Mouse (Mus musculus): ENCODE results near the gene Tbc1d20. TPM values are rescaled to one million over a fixed set of nuclear protein-coding genes. Genes with fewer than 3 reads are reported as not detected.
"Not testable (repeated sequence)": the region's sequence is repeated elsewhere in the genome, so short reads cannot be mapped to it uniquely, and the experiment has no call there.

The Tbc1d20 gene
- polyA plus RNA-seq, 1 experiment from 2014 or later = 25.7 TPM

DNA sequence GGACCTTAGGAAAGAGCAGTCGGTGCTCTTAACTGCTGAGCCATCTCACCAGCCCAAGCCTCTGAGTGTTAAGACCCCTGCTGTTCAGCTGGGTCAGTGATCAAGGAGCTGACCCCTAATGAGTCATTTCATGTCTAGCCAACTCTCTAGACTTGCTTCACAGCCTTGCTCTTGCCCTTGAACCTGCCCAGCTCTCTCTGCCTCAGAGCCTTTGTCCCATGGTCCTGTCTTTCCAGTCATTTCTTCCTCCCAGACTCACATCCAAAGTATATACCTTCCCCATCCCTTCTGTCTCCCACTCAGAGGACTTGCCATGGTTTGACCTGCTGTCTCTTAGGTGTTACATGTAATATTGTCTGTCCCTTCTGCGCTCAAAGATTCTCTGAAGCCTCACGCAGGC is 63.6 kb downstream of the Tbc1d20 start:
- H3K9ac ChIP-seq (ENCODE audit: low read depth, low read length) = no peak overlapping the region
- no peaks in the 10 kb centered on the region for H3K9me3 ChIP-seq (replicated peaks; ENCODE audit: control insufficient read depth, low read length)
- H3K36me3 ChIP-seq (ENCODE audit: control insufficient read depth, insufficient read depth, low read length) = no peaks in the 10 kb centered on the region
- no peak overlapping the region for H3K4me2 ChIP-seq
- H3K27me3 ChIP-seq (ENCODE audit: control insufficient read depth, insufficient read depth, low read length) = no peaks in the 10 kb centered on the region
- H3K27ac ChIP-seq (ENCODE audit: low read depth, low read length) = no peak overlapping the region
- ATAC-seq (replicated peaks; ENCODE audit: insufficient number of reproducible peaks, low FRiP score, low TSS enrichment) = no peak
- peaks cover 12% of the 10 kb centered on the region for H3K4me1 ChIP-seq (ENCODE audit: control insufficient read depth, insufficient read depth, low read length)
- 77% methylated on average over 3 of the region's 3 CpGs for WGBS (ENCODE audit: insufficient replicate concordance)
- no peak overlapping the region for H3K4me3 ChIP-seq (ENCODE audit: low read depth, low read length)

GRCm38 (mm10) chr2:152358977-152359376 is 65.3 kb downstream of the Tbc1d20 start:
- H3K9me3 ChIP-seq (replicated peaks; ENCODE audit: control insufficient read depth, low read length); H3K9ac ChIP-seq (ENCODE audit: low read depth, low read length); H3K4me2 ChIP-seq; H3K4me3 ChIP-seq (ENCODE audit: low read depth, low read length); H3K27ac ChIP-seq (ENCODE audit: low read depth, low read length); H3K36me3 ChIP-seq (ENCODE audit: control insufficient read depth, insufficient read depth, low read length); H3K27me3 ChIP-seq (ENCODE audit: control insufficient read depth, insufficient read depth, low read length); ATAC-seq (replicated peaks; ENCODE audit: insufficient number of reproducible peaks, low FRiP score, low TSS enrichment): not testable (repeated sequence)
- H3K4me1 ChIP-seq (ENCODE audit: control insufficient read depth, insufficient read depth, low read length) = peaks cover 17% of the 10 kb centered on the region
- 75% methylated on average over 5 of the region's 5 CpGs for WGBS (ENCODE audit: insufficient replicate concordance)

DNA sequence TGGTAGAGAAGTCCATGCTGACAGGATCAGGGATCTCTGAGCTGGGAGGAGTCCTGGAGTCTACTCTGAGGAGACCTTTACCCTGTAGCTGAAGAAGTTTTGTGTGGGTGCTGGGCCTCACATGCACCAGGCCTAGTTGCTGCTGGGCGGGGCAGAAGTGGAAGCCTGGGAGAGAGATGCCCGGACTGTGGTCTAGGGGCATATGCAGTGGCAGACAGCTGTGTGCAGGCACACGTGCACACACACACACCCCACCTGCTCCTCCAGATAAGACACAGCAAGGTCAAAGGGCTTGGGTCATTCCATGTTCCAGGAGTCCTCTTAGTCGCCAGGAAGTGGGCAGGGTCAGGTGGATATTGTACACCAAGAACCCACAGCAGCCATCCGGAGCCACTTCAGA is 66.0 kb downstream of the Tbc1d20 start:
- Histone ChIP-seq H3K4me1 (ENCODE audit: control insufficient read depth, insufficient read depth, low read length) (peaks cover 17% of the 10 kb centered on the region), H3K9me3 (replicated peaks; ENCODE audit: control insufficient read depth, low read length) (no peaks in the 10 kb centered on the region), H3K4me2 (no peak overlapping the region; the same call in 1 of the 2 replicates), H3K27me3 (ENCODE audit: control insufficient read depth, insufficient read depth, low read length) (no peaks in the 10 kb centered on the region), H3K9ac (ENCODE audit: low read depth, low read length) (0 out of 2 replicates have a peak overlapping the region, but pooled peaks have one; percentile 22), H3K36me3 (ENCODE audit: control insufficient read depth, insufficient read depth, low read length) (no peaks in the 10 kb centered on the region), H3K4me3 (ENCODE audit: low read depth, low read length) (no peak overlapping the region), H3K27ac (ENCODE audit: low read depth, low read length) (0 out of 2 replicates have a peak overlapping the region, but pooled peaks have one; percentile 29)
- WGBS (ENCODE audit: insufficient replicate concordance) = 53% methylated on average over 5 of the region's 5 CpGs
- peak; percentile 50; the same call in 1 of the 2 replicates for ATAC-seq (replicated peaks; ENCODE audit: insufficient number of reproducible peaks, low FRiP score, low TSS enrichment)

DNA sequence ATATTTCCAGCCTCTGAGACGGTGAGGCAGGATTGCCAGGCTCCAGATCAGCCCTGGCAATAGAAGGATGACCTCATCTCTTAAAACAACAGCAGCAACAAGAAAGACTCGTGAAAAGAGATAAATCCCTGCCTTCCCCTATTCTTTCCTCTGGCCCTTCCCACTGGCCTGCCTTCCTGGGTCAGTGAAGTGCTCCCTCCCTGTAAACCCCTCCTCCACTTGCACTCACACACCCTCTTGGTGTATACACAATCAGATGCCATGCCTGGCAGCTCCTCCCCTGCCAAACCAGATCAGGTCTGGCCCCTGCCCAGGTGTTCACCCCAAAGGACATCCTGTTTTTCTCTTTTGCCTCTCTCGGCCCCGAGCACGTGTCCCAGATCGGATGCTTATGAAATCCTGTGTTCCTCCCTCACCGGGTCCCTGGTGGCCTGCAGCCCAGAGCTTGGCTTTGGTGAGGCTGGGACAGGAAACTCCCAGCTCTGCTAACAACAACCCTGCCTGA is 66.7 kb downstream of the Tbc1d20 start:
- Histone ChIP-seq H3K27ac (ENCODE audit: low read depth, low read length) (no peak overlapping the region), H3K27me3 (ENCODE audit: control insufficient read depth, insufficient read depth, low read length) (no peaks in the 10 kb centered on the region), H3K4me2 (no peak overlapping the region), H3K4me3 (ENCODE audit: low read depth, low read length) (no peak overlapping the region), H3K36me3 (ENCODE audit: control insufficient read depth, insufficient read depth, low read length) (no peaks in the 10 kb centered on the region), H3K4me1 (ENCODE audit: control insufficient read depth, insufficient read depth, low read length) (peaks cover 17% of the 10 kb centered on the region), H3K9ac (ENCODE audit: low read depth, low read length) (0 out of 2 replicates have a peak overlapping the region, but pooled peaks have one; percentile 22), H3K9me3 (replicated peaks; ENCODE audit: control insufficient read depth, low read length) (no peaks in the 10 kb centered on the region)
- WGBS (ENCODE audit: insufficient replicate concordance) = 39% methylated on average over 7 of the region's 7 CpGs
- ATAC-seq (replicated peaks; ENCODE audit: insufficient number of reproducible peaks, low FRiP score, low TSS enrichment) = no peak

GRCm38 (mm10) chr2:152361193-152361592 is 67.6 kb downstream of the Tbc1d20 start:
- 87% methylated on average over 8 of the region's 8 CpGs for WGBS (ENCODE audit: insufficient replicate concordance)
- no peak overlapping the region for H3K4me2 ChIP-seq
- no peaks in the 10 kb centered on the region for H3K27me3 ChIP-seq (ENCODE audit: control insufficient read depth, insufficient read depth, low read length)
- H3K36me3 ChIP-seq (ENCODE audit: control insufficient read depth, insufficient read depth, low read length) = no peaks in the 10 kb centered on the region
- no peak overlapping the region for H3K4me3 ChIP-seq (ENCODE audit: low read depth, low read length)
- no peak overlapping the region for H3K27ac ChIP-seq (ENCODE audit: low read depth, low read length)
- no peak for ATAC-seq (replicated peaks; ENCODE audit: insufficient number of reproducible peaks, low FRiP score, low TSS enrichment)
- no peaks in the 10 kb centered on the region for H3K9me3 ChIP-seq (replicated peaks; ENCODE audit: control insufficient read depth, low read length)
- H3K4me1 ChIP-seq (ENCODE audit: control insufficient read depth, insufficient read depth, low read length) = peaks cover 17% of the 10 kb centered on the region
- no peak overlapping the region for H3K9ac ChIP-seq (ENCODE audit: low read depth, low read length)

Other genes starting within 250 kb of the Tbc1d20 start
- gene Scrt2, start 212.3 kb upstream of the Tbc1d20 start, polyA plus RNA-seq (2014; fragmentation: Nextera tagmentation; extraction: Ambion mirVana) = 0.06 and 0.11 TPM in 2 replicates
- 8.1 and 8.8 TPM in 2 replicates for gene Srxn1, start 188.3 kb upstream of the Tbc1d20 start, polyA plus RNA-seq (2014; fragmentation: Nextera tagmentation; extraction: Ambion mirVana)
- 3.2 and 3.3 TPM in 2 replicates for gene Tcf15, start 150.3 kb upstream of the Tbc1d20 start, polyA plus RNA-seq (2014; fragmentation: Nextera tagmentation; extraction: Ambion mirVana)
- 38.7 and 90.5 TPM in 2 replicates for gene Csnk2a1, start 67.0 kb upstream of the Tbc1d20 start, polyA plus RNA-seq (2014; fragmentation: Nextera tagmentation; extraction: Ambion mirVana)
- gene Rbck1, start 38.8 kb downstream of the Tbc1d20 start, polyA plus RNA-seq (2014; fragmentation: Nextera tagmentation; extraction: Ambion mirVana) = 62.6 and 64.5 TPM in 2 replicates
- 3.4 and 3.6 TPM in 2 replicates for gene Trib3, start 50.2 kb downstream of the Tbc1d20 start, polyA plus RNA-seq (2014; fragmentation: Nextera tagmentation; extraction: Ambion mirVana)
- 3.8 and 5.5 TPM in 2 replicates for gene Nrsn2, start 82.8 kb downstream of the Tbc1d20 start, polyA plus RNA-seq (2014; fragmentation: Nextera tagmentation; extraction: Ambion mirVana)
- 12.9 and 13.9 TPM in 2 replicates for gene Sox12, start 104.2 kb downstream of the Tbc1d20 start, polyA plus RNA-seq (2014; fragmentation: Nextera tagmentation; extraction: Ambion mirVana)
- gene Zcchc3, start 121.2 kb downstream of the Tbc1d20 start, polyA plus RNA-seq (2014; fragmentation: Nextera tagmentation; extraction: Ambion mirVana) = 50.9 and 55.4 TPM in 2 replicates
- 1.4 and 1.5 TPM in 2 replicates for gene 6820408C15Rik, start 121.8 kb downstream of the Tbc1d20 start, polyA plus RNA-seq (2014; fragmentation: Nextera tagmentation; extraction: Ambion mirVana)
- not detected in 2 replicates for gene Defb23, start 170.8 kb downstream of the Tbc1d20 start, polyA plus RNA-seq (2014; fragmentation: Nextera tagmentation; extraction: Ambion mirVana)
- not detected in 2 replicates for gene Defb20, start 183.2 kb downstream of the Tbc1d20 start, polyA plus RNA-seq (2014; fragmentation: Nextera tagmentation; extraction: Ambion mirVana)
- gene Defb22, start 196.3 kb downstream of the Tbc1d20 start, polyA plus RNA-seq (2014; fragmentation: Nextera tagmentation; extraction: Ambion mirVana) = not detected in 2 replicates
- not detected in 2 replicates for gene Defb26, start 217.9 kb downstream of the Tbc1d20 start, polyA plus RNA-seq (2014; fragmentation: Nextera tagmentation; extraction: Ambion mirVana)
- not detected in 2 replicates for gene Defb28, start 224.4 kb downstream of the Tbc1d20 start, polyA plus RNA-seq (2014; fragmentation: Nextera tagmentation; extraction: Ambion mirVana)
- not detected in 2 replicates for gene Defb29, start 246.3 kb downstream of the Tbc1d20 start, polyA plus RNA-seq (2014; fragmentation: Nextera tagmentation; extraction: Ambion mirVana)